Mouse (Mus musculus): ENCODE results near the gene Dnajc12. TPM values are rescaled to one million over a fixed set of nuclear protein-coding genes. Genes with fewer than 3 reads are reported as not detected.
A peak's percentile ranks its signal among the peaks of the same experiment; 100 is the strongest.
"Not testable (repeated sequence)": the region's sequence is repeated elsewhere in the genome, so short reads cannot be mapped to it uniquely, and the experiment has no call there.

Dnajc12 gene
- polyA plus RNA-seq, 1 experiment from 2014 or later: 7.5 TPM

DNA sequence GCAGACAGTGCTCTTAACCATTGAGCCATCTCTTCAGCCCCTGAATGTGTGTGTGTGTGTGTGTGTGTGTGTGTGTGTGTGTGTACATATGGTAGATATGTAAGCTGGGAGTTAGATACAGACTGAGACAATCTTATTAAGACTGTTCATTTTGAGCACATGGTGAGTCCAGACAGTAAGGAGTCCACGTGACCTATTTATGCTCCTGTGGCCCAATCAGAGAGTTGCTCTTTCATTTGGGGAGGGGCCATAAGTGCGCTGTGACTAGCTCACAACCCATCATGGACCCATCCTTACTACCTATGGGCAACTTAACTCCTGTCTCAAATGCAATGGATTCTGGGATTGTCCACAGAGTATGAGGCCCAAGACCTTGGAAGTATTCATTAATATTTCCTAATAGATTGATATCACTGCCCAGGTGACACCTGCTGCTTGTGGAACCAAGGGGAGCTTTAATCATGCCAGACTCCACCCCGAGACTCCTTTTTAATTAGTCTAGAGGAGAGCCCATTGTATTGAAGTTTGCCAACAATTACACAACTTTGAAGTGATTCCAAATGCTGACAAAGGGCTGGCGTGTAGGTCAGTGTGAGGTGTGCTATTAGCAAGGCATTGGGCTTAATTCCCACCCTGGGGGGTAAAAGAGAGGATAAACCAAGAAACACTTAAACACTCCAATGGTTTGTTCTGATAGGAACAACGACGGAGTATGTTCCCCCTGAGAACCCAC is 3.1 kb upstream of the Dnajc12 start:
- H3K4me1 ChIP-seq (ENCODE audit: control insufficient read depth, insufficient read depth, low read length): peaks cover 6% of the 10 kb centered on the region
- no peak for ATAC-seq (replicated peaks; ENCODE audit: extremely low read depth, insufficient read depth, low FRiP score)
- no peaks in the 10 kb centered on the region for H3K9me3 ChIP-seq (replicated peaks; ENCODE audit: control insufficient read depth, low read length)
- no peak overlapping the region for H3K4me3 ChIP-seq (ENCODE audit: low read length)
- H3K27me3 ChIP-seq (ENCODE audit: control insufficient read depth, insufficient read depth, low read length): no peaks in the 10 kb centered on the region
- no peak overlapping the region for H3K27ac ChIP-seq (ENCODE audit: low read length)
- no peak overlapping the region for H3K9ac ChIP-seq (ENCODE audit: low read length)
- H3K36me3 ChIP-seq (ENCODE audit: control insufficient read depth, insufficient read depth): no peaks in the 10 kb centered on the region
- H3K4me2 ChIP-seq (ENCODE audit: low read depth, low read length): no peak overlapping the region
- 68% methylated on average over 6 of the region's 6 CpGs for WGBS

DNA sequence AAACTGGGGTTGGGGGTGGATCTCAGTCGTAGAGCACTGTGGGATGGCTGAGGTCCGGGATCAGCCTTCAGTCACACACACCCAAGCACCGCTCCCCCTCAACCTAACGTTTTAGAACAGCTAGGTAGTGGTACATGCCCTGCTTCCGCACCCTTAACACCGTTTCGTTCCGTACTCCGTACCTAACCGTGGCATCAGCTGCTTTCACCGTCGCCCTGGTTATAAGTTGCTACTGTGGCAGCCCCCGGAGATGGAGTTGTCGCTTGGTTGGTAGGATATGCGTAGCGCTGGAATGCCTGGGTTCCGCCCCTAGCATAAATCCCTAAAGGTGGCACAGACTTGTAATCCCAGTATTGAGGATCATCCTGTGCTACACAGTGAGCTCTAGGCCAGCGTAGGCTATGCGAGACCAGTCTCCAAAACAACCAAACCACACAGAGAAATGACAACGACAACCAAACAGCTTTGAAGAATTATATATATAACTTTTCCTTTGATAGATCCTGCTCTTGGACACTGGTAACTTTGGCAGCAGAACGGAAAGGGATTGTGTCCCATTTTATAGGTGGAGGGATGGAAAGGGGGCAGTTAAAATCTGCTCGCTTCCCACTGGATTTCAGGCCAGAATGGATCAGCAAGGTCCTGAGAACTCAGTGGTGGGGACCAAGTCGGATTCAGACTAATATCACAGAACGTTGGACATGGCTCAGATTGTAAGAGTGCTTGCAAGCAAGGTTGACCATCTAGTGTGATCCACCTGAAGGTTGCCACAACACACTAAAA is 554 bp upstream of the Dnajc12 start, which contains the start of gene Sirt1:
Gene Sirt1, minus strand, starts transcription at position 207 of the 783 bp plus-strand sequence.
- peak within 1 kb of the TSS; percentile 59; the same call in 1 of the 2 replicates for H3K27ac ChIP-seq (ENCODE audit: low read length)
- H3K9ac ChIP-seq (ENCODE audit: low read length): peak within 1 kb of the TSS; percentile 79
- no peaks in the 10 kb centered on the region for H3K27me3 ChIP-seq (ENCODE audit: control insufficient read depth, insufficient read depth, low read length)
- H3K4me2 ChIP-seq (ENCODE audit: low read depth, low read length): peak within 1 kb of the TSS; percentile 82
- no peaks in the 10 kb centered on the region for H3K9me3 ChIP-seq (replicated peaks; ENCODE audit: control insufficient read depth, low read length)
- no peaks in the 10 kb centered on the region for H3K36me3 ChIP-seq (ENCODE audit: control insufficient read depth, insufficient read depth)
- H3K4me1 ChIP-seq (ENCODE audit: control insufficient read depth, insufficient read depth, low read length): peaks cover 6% of the 10 kb centered on the region
- ATAC-seq (replicated peaks; ENCODE audit: extremely low read depth, insufficient read depth, low FRiP score): no peak
- peak within 1 kb of the TSS; percentile 64 for H3K4me3 ChIP-seq (ENCODE audit: low read length)
- WGBS: 6% methylated on average over 24 of the region's 24 CpGs

GRCm38 (mm10) chr10:63385897-63386296 is 3.7 kb downstream of the Dnajc12 start:
- ATAC-seq (replicated peaks; ENCODE audit: extremely low read depth, insufficient read depth, low FRiP score); H3K27me3 ChIP-seq (ENCODE audit: control insufficient read depth, insufficient read depth, low read length); H3K9me3 ChIP-seq (replicated peaks; ENCODE audit: control insufficient read depth, low read length); H3K36me3 ChIP-seq (ENCODE audit: control insufficient read depth, insufficient read depth); H3K4me1 ChIP-seq (ENCODE audit: control insufficient read depth, insufficient read depth, low read length): not testable (repeated sequence)
- Histone ChIP-seq H3K4me3 (ENCODE audit: low read length) (peak overlapping the region; percentile 78), H3K9ac (ENCODE audit: low read length) (peak overlapping the region; percentile 78), H3K27ac (ENCODE audit: low read length) (peak overlapping the region; percentile 7; the same call in 1 of the 2 replicates), H3K4me2 (ENCODE audit: low read depth, low read length) (peak overlapping the region; percentile 92)
- WGBS: 24% methylated on average over 5 of the region's 5 CpGs

GRCm38 (mm10) chr10:63386444-63386843 is 4.2 kb downstream of the Dnajc12 start:
- no peaks in the 10 kb centered on the region for H3K9me3 ChIP-seq (replicated peaks; ENCODE audit: control insufficient read depth, low read length)
- ATAC-seq (replicated peaks; ENCODE audit: extremely low read depth, insufficient read depth, low FRiP score): peak; percentile 61
- H3K27ac ChIP-seq (ENCODE audit: low read length): peak overlapping the region; percentile 86
- H3K4me3 ChIP-seq (ENCODE audit: low read length): peak overlapping the region; percentile 78
- H3K4me1 ChIP-seq (ENCODE audit: control insufficient read depth, insufficient read depth, low read length): peaks cover 6% of the 10 kb centered on the region
- H3K27me3 ChIP-seq (ENCODE audit: control insufficient read depth, insufficient read depth, low read length): no peaks in the 10 kb centered on the region
- no peaks in the 10 kb centered on the region for H3K36me3 ChIP-seq (ENCODE audit: control insufficient read depth, insufficient read depth)
- peak overlapping the region; percentile 78 for H3K9ac ChIP-seq (ENCODE audit: low read length)
- under 1% methylated on average over 19 of the region's 19 CpGs for WGBS
- H3K4me2 ChIP-seq (ENCODE audit: low read depth, low read length): peak overlapping the region; percentile 92

DNA sequence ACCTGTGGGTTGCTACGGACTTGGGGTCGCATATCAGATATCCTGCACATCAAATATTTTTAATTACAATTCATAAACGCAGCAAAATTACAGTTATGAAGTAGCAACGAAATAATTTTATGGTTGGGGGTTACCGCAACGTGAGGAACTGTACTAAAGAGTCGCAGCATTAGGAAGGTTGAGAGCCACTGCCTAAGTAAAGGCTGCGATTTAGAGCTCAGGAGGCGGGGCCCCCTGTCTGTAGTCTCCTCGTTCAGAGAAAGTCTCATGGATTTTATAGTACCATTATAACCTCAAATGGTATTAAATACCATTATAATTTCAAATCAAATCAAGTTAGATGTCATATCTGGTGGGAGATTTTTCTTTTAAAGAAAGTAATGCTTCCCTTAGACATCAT is 4.7 kb downstream of the Dnajc12 start:
- H3K9me3 ChIP-seq (replicated peaks; ENCODE audit: control insufficient read depth, low read length): no peaks in the 10 kb centered on the region
- H3K9ac ChIP-seq (ENCODE audit: low read length): peak overlapping the region; percentile 78
- H3K4me1 ChIP-seq (ENCODE audit: control insufficient read depth, insufficient read depth, low read length): peaks cover under 1% of the 10 kb centered on the region
- H3K4me3 ChIP-seq (ENCODE audit: low read length): peak overlapping the region; percentile 78
- 1% methylated on average over 10 of the region's 10 CpGs for WGBS
- ATAC-seq (replicated peaks; ENCODE audit: extremely low read depth, insufficient read depth, low FRiP score): no peak
- H3K36me3 ChIP-seq (ENCODE audit: control insufficient read depth, insufficient read depth): no peaks in the 10 kb centered on the region
- peak overlapping the region; percentile 86 for H3K27ac ChIP-seq (ENCODE audit: low read length)
- no peaks in the 10 kb centered on the region for H3K27me3 ChIP-seq (ENCODE audit: control insufficient read depth, insufficient read depth, low read length)
- peak overlapping the region; percentile 92 for H3K4me2 ChIP-seq (ENCODE audit: low read depth, low read length)

DNA sequence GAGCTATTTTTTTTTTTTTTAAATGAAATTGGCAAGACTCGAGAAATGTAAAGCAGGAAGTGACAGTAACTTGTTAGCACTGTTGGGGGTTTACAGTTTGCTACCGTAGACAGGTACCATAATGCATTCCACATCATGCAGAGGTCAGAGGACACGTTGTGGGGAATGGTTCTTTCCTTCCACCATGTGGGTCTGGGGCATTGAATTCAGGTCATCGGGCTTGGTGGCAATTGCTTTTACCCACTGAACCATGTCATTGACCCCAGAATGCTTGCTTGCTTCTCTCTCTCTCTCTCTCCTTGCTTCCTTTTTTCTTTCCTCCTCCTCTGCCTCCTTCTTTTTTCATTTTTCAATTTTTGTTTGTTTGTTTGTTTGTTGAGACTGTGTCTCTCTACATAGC is 6.7 kb downstream of the Dnajc12 start:
- no peaks in the 10 kb centered on the region for H3K36me3 ChIP-seq (ENCODE audit: control insufficient read depth, insufficient read depth)
- no peak overlapping the region for H3K27ac ChIP-seq (ENCODE audit: low read length)
- H3K4me2 ChIP-seq (ENCODE audit: low read depth, low read length): no peak overlapping the region
- ATAC-seq (replicated peaks; ENCODE audit: extremely low read depth, insufficient read depth, low FRiP score): no peak
- H3K27me3 ChIP-seq (ENCODE audit: control insufficient read depth, insufficient read depth, low read length): no peaks in the 10 kb centered on the region
- no peaks in the 10 kb centered on the region for H3K9me3 ChIP-seq (replicated peaks; ENCODE audit: control insufficient read depth, low read length)
- 59% methylated on average over 4 of the region's 4 CpGs for WGBS
- H3K9ac ChIP-seq (ENCODE audit: low read length): no peak overlapping the region
- no peak overlapping the region for H3K4me3 ChIP-seq (ENCODE audit: low read length)
- no peaks in the 10 kb centered on the region for H3K4me1 ChIP-seq (ENCODE audit: control insufficient read depth, insufficient read depth, low read length)

- H3K4me1 ChIP-seq (ENCODE audit: control insufficient read depth, insufficient read depth, low read length): no peaks in the 10 kb centered on the region
- no peak overlapping the region for H3K4me2 ChIP-seq (ENCODE audit: low read depth, low read length)
- no peak overlapping the region for H3K9ac ChIP-seq (ENCODE audit: low read length)
- H3K36me3 ChIP-seq (ENCODE audit: control insufficient read depth, insufficient read depth): peaks cover 4% of the 10 kb centered on the region; the same call in 1 of the 2 replicates
- H3K27ac ChIP-seq (ENCODE audit: low read length): no peak overlapping the region
- no peak overlapping the region for H3K4me3 ChIP-seq (ENCODE audit: low read length)
- ATAC-seq (replicated peaks; ENCODE audit: extremely low read depth, insufficient read depth, low FRiP score): no peak
- 89% methylated on average over 10 of the region's 10 CpGs for WGBS
- no peaks in the 10 kb centered on the region for H3K9me3 ChIP-seq (replicated peaks; ENCODE audit: control insufficient read depth, low read length)
- H3K27me3 ChIP-seq (ENCODE audit: control insufficient read depth, insufficient read depth, low read length): no peaks in the 10 kb centered on the region
Measured at GRCm38 (mm10) chr10:63396963-63397362, 14.7 kb downstream of the Dnajc12 start.

DNA sequence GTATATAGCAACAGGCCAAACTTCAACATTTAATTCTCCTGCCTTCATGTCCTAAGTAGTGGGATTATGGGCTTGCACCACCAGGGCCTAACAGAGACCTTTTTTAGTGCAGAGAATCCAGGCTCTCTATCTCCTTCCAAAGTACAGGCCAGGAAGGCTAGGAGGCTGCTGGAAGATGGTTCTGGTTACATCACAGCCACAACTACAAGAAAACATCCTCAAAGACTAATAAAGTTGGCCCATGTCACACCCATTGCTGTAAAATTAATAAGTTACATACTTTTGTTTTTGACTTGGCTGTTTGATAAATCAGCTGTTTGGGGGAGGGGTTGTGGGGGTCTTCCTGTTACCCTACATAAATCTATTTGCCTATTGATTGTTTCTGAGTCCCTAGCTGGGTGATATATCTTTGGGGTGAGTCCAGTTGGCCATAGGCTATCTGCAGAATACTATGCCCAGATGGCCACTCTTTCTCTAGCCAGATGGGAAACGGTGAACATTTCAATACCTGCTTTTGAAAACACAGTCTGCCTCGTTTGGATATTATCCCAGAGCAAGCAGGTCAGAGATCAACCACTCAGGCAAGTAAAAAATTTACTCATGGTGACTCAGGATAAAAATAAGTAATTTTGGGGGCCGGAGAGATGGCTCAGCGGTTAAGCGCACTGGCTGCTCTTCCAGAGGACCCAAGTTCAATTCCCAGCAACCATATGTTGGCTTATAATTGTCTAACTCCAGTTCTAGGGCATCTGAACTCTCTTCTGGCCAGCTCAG is 20.7 kb downstream of the Dnajc12 start:
- Histone ChIP-seq H3K27me3 (ENCODE audit: control insufficient read depth, insufficient read depth, low read length) (no peaks in the 10 kb centered on the region), H3K36me3 (ENCODE audit: control insufficient read depth, insufficient read depth) (peaks cover 2% of the 10 kb centered on the region; the same call in 1 of the 2 replicates), H3K4me2 (ENCODE audit: low read depth, low read length) (no peak overlapping the region), H3K9me3 (replicated peaks; ENCODE audit: control insufficient read depth, low read length) (no peaks in the 10 kb centered on the region), H3K9ac (ENCODE audit: low read length) (no peak overlapping the region), H3K4me1 (ENCODE audit: control insufficient read depth, insufficient read depth, low read length) (no peaks in the 10 kb centered on the region), H3K27ac (ENCODE audit: low read length) (no peak overlapping the region), H3K4me3 (ENCODE audit: low read length) (no peak overlapping the region)
- WGBS: 84% methylated on average over 5 of the region's 5 CpGs
- ATAC-seq (replicated peaks; ENCODE audit: extremely low read depth, insufficient read depth, low FRiP score): no peak
